Mouse (Mus musculus) liver (tissue): ENCODE results near the gene Sec14l5.

Experiments
- DNase-seq: peaks from one replicate; pipeline ENCODE4 v3.0.0-alpha.2; 2020; ENCODE audit warnings: mixed read lengths

The Sec14l5 gene

GRCm38 (mm10) chr16:5147037-5147385, at the start of gene Sec14l5:
Gene Sec14l5 (plus strand): TSS chr16:5147109.
- no peak for DNase-seq

- no peak for DNase-seq
Observed at GRCm38 (mm10) chr16:5101000-5101399, 45.9 kb upstream of the Sec14l5 start.

GRCm38 (mm10) chr16:5109877-5110276, 37.0 kb upstream of the Sec14l5 start:
- DNase-seq = peak; percentile 54

- DNase-seq = no peak
Observed at GRCm38 (mm10) chr16:5111021-5111420, 35.9 kb upstream of the Sec14l5 start.

GRCm38 (mm10) chr16:5113002-5113550, 33.8 kb upstream of the Sec14l5 start:
- DNase-seq = no peak

- DNase-seq = no peak
Observed at GRCm38 (mm10) chr16:5113582-5113981, 33.3 kb upstream of the Sec14l5 start.

GRCm38 (mm10) chr16:5119385-5119784, 27.5 kb upstream of the Sec14l5 start:
- no peak for DNase-seq

GRCm38 (mm10) chr16:5119845-5120244, 27.1 kb upstream of the Sec14l5 start:
- no peak for DNase-seq

GRCm38 (mm10) chr16:5123476-5123875, 23.4 kb upstream of the Sec14l5 start:
- no peak for DNase-seq

GRCm38 (mm10) chr16:5130196-5130595, 16.7 kb upstream of the Sec14l5 start:
- DNase-seq = no peak

GRCm38 (mm10) chr16:5130766-5131165, 16.1 kb upstream of the Sec14l5 start:
- DNase-seq = no peak

GRCm38 (mm10) chr16:5131251-5131922, 15.5 kb upstream of the Sec14l5 start:
- no peak for DNase-seq

GRCm38 (mm10) chr16:5132401-5132801, 14.5 kb upstream of the Sec14l5 start, which contains the start of gene Ppl:
Gene Ppl (minus strand): TSS chr16:5132421.
- peak; percentile 62 for DNase-seq

- DNase-seq = no peak
Observed at GRCm38 (mm10) chr16:5134623-5135330, 12.1 kb upstream of the Sec14l5 start.

- DNase-seq = no peak
Observed at GRCm38 (mm10) chr16:5135551-5136261, 11.2 kb upstream of the Sec14l5 start.

GRCm38 (mm10) chr16:5136505-5136904, 10.4 kb upstream of the Sec14l5 start:
- no peak for DNase-seq

- no peak for DNase-seq
Observed at GRCm38 (mm10) chr16:5137006-5137540, 9.8 kb upstream of the Sec14l5 start.

- no peak for DNase-seq
Observed at GRCm38 (mm10) chr16:5139741-5140140, 7.2 kb upstream of the Sec14l5 start.

GRCm38 (mm10) chr16:5145570-5145969, 1.3 kb upstream of the Sec14l5 start:
- peak; percentile 53 for DNase-seq

GRCm38 (mm10) chr16:5146367-5147036, 407 bp upstream of the Sec14l5 start:
- peak; percentile 76 for DNase-seq

- no peak for DNase-seq
Observed at GRCm38 (mm10) chr16:5150544-5150943, 3.6 kb downstream of the Sec14l5 start.

- no peak for DNase-seq
Observed at GRCm38 (mm10) chr16:5153299-5154026, 6.6 kb downstream of the Sec14l5 start.
